Mouse (Mus musculus) thymus, adult 2 months (tissue): ENCODE data around the gene Kcnk12.

Source experiments
- CTCF ChIP-seq: fragments of 200-500 bp; IDR thresholded peaks from 2 replicates; pipeline ENCODE4 v1.5.1; 2012; ENCODE audit warnings: mild to moderate bottlenecking, control low read depth, low read length, moderate library complexity, borderline replicate concordance; ENCODE audit not compliant: control insufficient read depth, poor library complexity, insufficient read depth; ENCODE audit errors: extremely low read depth
- POLR2A ChIP-seq: fragments of 200-500 bp; IDR thresholded peaks from 2 replicates; pipeline ENCODE4 v1.6.1; 2012; ENCODE audit warnings: mild to moderate bottlenecking, low read length, control low read depth, moderate library complexity; ENCODE audit not compliant: control insufficient read depth, poor library complexity, insufficient read depth; ENCODE audit errors: extremely low read depth

DNA sequence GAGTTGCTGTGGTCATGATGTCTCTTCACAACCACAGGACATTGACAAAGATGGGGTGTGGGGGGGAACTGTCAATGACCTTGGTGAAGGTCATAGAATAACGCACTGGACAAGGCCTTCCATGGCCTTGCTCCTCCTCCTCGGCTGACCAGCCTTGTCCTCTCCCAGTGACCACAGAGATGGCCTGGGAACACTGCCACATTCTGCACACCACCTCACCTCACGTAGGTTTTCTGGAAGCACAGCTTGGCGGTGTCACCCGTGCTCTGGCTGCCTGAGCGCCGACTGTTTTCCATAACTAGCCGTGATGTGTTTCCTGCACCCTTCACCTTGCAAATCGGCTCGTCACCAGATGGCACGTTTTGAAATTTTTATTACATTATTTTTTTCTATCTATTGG is 32.8 kb downstream of the Kcnk12 start:
- TF ChIP-seq POLR2A (no peak), CTCF (no peak)
